Mouse (Mus musculus): ENCODE data around the gene Gm609. TPM values are rescaled to one million over a fixed set of nuclear protein-coding genes. Genes with fewer than 3 reads are reported as not detected.
"Not testable (repeated sequence)": the region's sequence is repeated elsewhere in the genome, so short reads cannot be mapped to it uniquely, and the experiment has no call there.

The Gm609 gene
- polyA plus RNA-seq, 1 experiment from 2014 or later, result 0.59 TPM

- Histone ChIP-seq H3K9ac (replicated peaks; ENCODE audit: low read length) (no peak overlapping the region), H3K36me3 (ENCODE audit: insufficient read depth, low read length) (no peaks in the 10 kb centered on the region), H3K4me1 (ENCODE audit: insufficient read depth, low read length) (no peaks in the 10 kb centered on the region), H3K4me3 (ENCODE audit: low read length) (no peak overlapping the region), H3K4me2 (replicated peaks; ENCODE audit: low read depth, low read length) (no peak overlapping the region), H3K27ac (ENCODE audit: low read length) (no peak overlapping the region), H3K9me3 (ENCODE audit: low read length) (no peaks in the 10 kb centered on the region), H3K27me3 (ENCODE audit: insufficient read depth, low read length) (no peaks in the 10 kb centered on the region)
- 75% methylated on average over 1 of the region's 1 CpGs for WGBS
- ATAC-seq (ENCODE audit: low FRiP score, low TSS enrichment), result peak; percentile 23
Observed at GRCm38 (mm10) chr16:45437230-45437739, 55.5 kb downstream of the Gm609 start.

- no peak for ATAC-seq (ENCODE audit: low FRiP score, low TSS enrichment)
- H3K9me3 ChIP-seq (ENCODE audit: low read length), result no peaks in the 10 kb centered on the region
Observed at GRCm38 (mm10) chr16:45435591-45435990, 57.2 kb downstream of the Gm609 start.

GRCm38 (mm10) chr16:45427651-45428050 is 65.1 kb downstream of the Gm609 start:
- ATAC-seq (ENCODE audit: low FRiP score, low TSS enrichment), result no peak; the same call in 1 of the 2 replicates
- no peaks in the 10 kb centered on the region for H3K4me1 ChIP-seq (ENCODE audit: insufficient read depth, low read length)
- WGBS, result 91% methylated on average over 9 of the region's 9 CpGs

More at GRCm38 (mm10) chr16:45435591-45435990, 57.2 kb downstream of the Gm609 start:
- no peaks in the 10 kb centered on the region for H3K27me3 ChIP-seq (ENCODE audit: insufficient read depth, low read length)
- H3K27ac ChIP-seq (ENCODE audit: low read length), result no peak overlapping the region
- H3K4me2 ChIP-seq (replicated peaks; ENCODE audit: low read depth, low read length), result no peak overlapping the region
- H3K9ac ChIP-seq (replicated peaks; ENCODE audit: low read length), result no peak overlapping the region
- H3K4me1 ChIP-seq (ENCODE audit: insufficient read depth, low read length), result no peaks in the 10 kb centered on the region
- no peaks in the 10 kb centered on the region for H3K36me3 ChIP-seq (ENCODE audit: insufficient read depth, low read length)
- no peak overlapping the region for H3K4me3 ChIP-seq (ENCODE audit: low read length)

GRCm38 (mm10) chr16:45413497-45413896 is 79.3 kb downstream of the Gm609 start:
- Histone ChIP-seq H3K4me1 (ENCODE audit: insufficient read depth, low read length) (no peaks in the 10 kb centered on the region), H3K27me3 (ENCODE audit: insufficient read depth, low read length) (no peaks in the 10 kb centered on the region), H3K9ac (replicated peaks; ENCODE audit: low read length) (no peak overlapping the region), H3K9me3 (ENCODE audit: low read length) (no peaks in the 10 kb centered on the region), H3K36me3 (ENCODE audit: insufficient read depth, low read length) (no peaks in the 10 kb centered on the region), H3K4me2 (replicated peaks; ENCODE audit: low read depth, low read length) (no peak overlapping the region), H3K4me3 (ENCODE audit: low read length) (no peak overlapping the region), H3K27ac (ENCODE audit: low read length) (no peak overlapping the region)
- ATAC-seq (ENCODE audit: low FRiP score, low TSS enrichment), result no peak

More at GRCm38 (mm10) chr16:45427651-45428050, 65.1 kb downstream of the Gm609 start:
- Histone ChIP-seq H3K9ac (replicated peaks; ENCODE audit: low read length) (no peak overlapping the region), H3K4me3 (ENCODE audit: low read length) (no peak overlapping the region), H3K27ac (ENCODE audit: low read length) (no peak overlapping the region), H3K27me3 (ENCODE audit: insufficient read depth, low read length) (no peaks in the 10 kb centered on the region), H3K36me3 (ENCODE audit: insufficient read depth, low read length) (no peaks in the 10 kb centered on the region), H3K9me3 (ENCODE audit: low read length) (no peaks in the 10 kb centered on the region), H3K4me2 (replicated peaks; ENCODE audit: low read depth, low read length) (no peak overlapping the region)

GRCm38 (mm10) chr16:45409064-45409446 is 83.7 kb downstream of the Gm609 start:
- ATAC-seq (ENCODE audit: low FRiP score, low TSS enrichment), result peak; percentile 37; the same call in 1 of the 2 replicates
- H3K27ac ChIP-seq (ENCODE audit: low read length); H3K9me3 ChIP-seq (ENCODE audit: low read length); H3K9ac ChIP-seq (replicated peaks; ENCODE audit: low read length); H3K4me1 ChIP-seq (ENCODE audit: insufficient read depth, low read length); H3K27me3 ChIP-seq (ENCODE audit: insufficient read depth, low read length); H3K36me3 ChIP-seq (ENCODE audit: insufficient read depth, low read length): not testable (repeated sequence)
- 24% methylated on average over 7 of the region's 7 CpGs for WGBS
- peak overlapping the region; percentile 69 for H3K4me3 ChIP-seq (ENCODE audit: low read length)
- peak overlapping the region; percentile 77 for H3K4me2 ChIP-seq (replicated peaks; ENCODE audit: low read depth, low read length)

DNA sequence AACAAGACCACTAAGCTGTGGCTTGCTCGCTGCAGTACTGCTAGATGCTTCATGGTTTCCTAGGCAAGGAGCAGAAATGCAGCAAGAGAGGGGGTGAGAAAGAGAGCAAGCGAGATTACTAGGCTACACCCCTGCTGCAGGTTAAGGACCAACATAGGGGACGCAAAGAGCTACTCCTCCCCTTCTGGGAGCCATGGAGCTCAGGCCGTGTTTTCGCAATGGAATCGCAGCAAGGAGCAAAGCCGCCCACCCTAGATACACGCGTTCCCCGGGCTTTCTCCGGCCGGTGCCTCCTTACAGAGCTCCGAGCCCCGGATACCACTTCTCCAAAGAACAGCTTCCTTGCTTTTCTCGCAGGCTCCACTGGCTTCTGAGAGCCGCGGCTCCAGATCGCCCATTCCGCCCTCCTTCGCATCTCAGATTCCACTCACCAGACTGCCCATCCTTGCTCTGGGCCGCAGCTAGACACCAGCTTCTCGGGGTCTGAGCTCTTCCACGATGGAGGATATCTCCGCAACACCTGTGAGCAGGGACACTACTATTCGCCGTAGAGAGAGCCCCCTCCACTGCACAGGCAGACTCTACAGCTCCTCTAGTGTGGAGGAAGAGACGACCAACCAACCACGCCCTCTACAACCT is 84.2 kb downstream of the Gm609 start, which contains the start of gene Cd200:
Gene Cd200 (minus strand): TSS at position 629 of the 639 bp plus-strand sequence.
- ATAC-seq (ENCODE audit: low FRiP score, low TSS enrichment), result peak; percentile 95
- 1% methylated on average over 28 of the region's 28 CpGs for WGBS

GRCm38 (mm10) chr16:45407645-45408400 is 84.9 kb downstream of the Gm609 start:
- H3K9me3 ChIP-seq (ENCODE audit: low read length), result no peaks in the 10 kb centered on the region
- WGBS, result 34% methylated on average over 9 of the region's 9 CpGs
- H3K4me1 ChIP-seq (ENCODE audit: insufficient read depth, low read length), result no peaks in the 10 kb centered on the region
- H3K27ac ChIP-seq (ENCODE audit: low read length), result peak overlapping the region; percentile 63; the same call in 1 of the 2 replicates
- ATAC-seq (ENCODE audit: low FRiP score, low TSS enrichment), result no peak
- no peaks in the 10 kb centered on the region for H3K36me3 ChIP-seq (ENCODE audit: insufficient read depth, low read length)
- H3K9ac ChIP-seq (replicated peaks; ENCODE audit: low read length), result peak overlapping the region; percentile 78
- H3K4me3 ChIP-seq (ENCODE audit: low read length), result peak overlapping the region; percentile 69
- no peaks in the 10 kb centered on the region; the same call in 1 of the 2 replicates for H3K27me3 ChIP-seq (ENCODE audit: insufficient read depth, low read length)
- peak overlapping the region; percentile 77 for H3K4me2 ChIP-seq (replicated peaks; ENCODE audit: low read depth, low read length)

More for the DNA sequence above, 84.2 kb downstream of the Gm609 start, which contains the start of gene Cd200:
- no peaks in the 10 kb centered on the region; the same call in 1 of the 2 replicates for H3K27me3 ChIP-seq (ENCODE audit: insufficient read depth, low read length)
- peak within 1 kb of the TSS; percentile 77 for H3K4me2 ChIP-seq (replicated peaks; ENCODE audit: low read depth, low read length)
- peak within 1 kb of the TSS; percentile 63; the same call in 1 of the 2 replicates for H3K27ac ChIP-seq (ENCODE audit: low read length)
- H3K4me1 ChIP-seq (ENCODE audit: insufficient read depth, low read length), result no peaks in the 10 kb centered on the region
- peak within 1 kb of the TSS; percentile 69 for H3K4me3 ChIP-seq (ENCODE audit: low read length)
- H3K9ac ChIP-seq (replicated peaks; ENCODE audit: low read length), result peak within 1 kb of the TSS; percentile 78
- no peaks in the 10 kb centered on the region for H3K36me3 ChIP-seq (ENCODE audit: insufficient read depth, low read length)
- H3K9me3 ChIP-seq (ENCODE audit: low read length), result no peaks in the 10 kb centered on the region

DNA sequence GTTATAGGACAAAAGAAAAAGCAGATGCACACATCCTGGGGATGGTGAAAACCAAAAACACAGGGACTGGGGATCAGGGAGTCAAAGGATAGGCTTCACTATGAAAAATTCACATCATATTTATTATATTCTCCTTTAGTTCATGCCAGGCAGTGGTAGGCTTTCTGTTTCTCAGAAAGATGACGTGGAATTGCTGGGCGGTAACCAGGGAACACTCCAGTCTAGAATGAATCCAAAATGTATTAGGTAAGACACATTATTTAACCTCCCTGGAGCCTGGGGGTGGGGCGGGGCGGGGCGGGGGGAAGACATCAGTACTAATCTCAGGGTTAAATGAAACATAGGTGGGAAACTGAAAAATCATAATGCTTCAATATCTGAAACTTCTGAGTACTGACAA is 85.7 kb downstream of the Gm609 start:
- Histone ChIP-seq H3K4me2 (replicated peaks; ENCODE audit: low read depth, low read length) (peak overlapping the region; percentile 77; the same call in 1 of the 2 replicates), H3K36me3 (ENCODE audit: insufficient read depth, low read length) (no peaks in the 10 kb centered on the region), H3K27ac (ENCODE audit: low read length) (no peak overlapping the region), H3K9ac (replicated peaks; ENCODE audit: low read length) (no peak overlapping the region), H3K27me3 (ENCODE audit: insufficient read depth, low read length) (no peaks in the 10 kb centered on the region; the same call in 1 of the 2 replicates), H3K9me3 (ENCODE audit: low read length) (no peaks in the 10 kb centered on the region), H3K4me3 (ENCODE audit: low read length) (no peak overlapping the region), H3K4me1 (ENCODE audit: insufficient read depth, low read length) (no peaks in the 10 kb centered on the region)
- WGBS, result 91% methylated on average over 5 of the region's 5 CpGs
- no peak for ATAC-seq (ENCODE audit: low FRiP score, low TSS enrichment)

GRCm38 (mm10) chr16:45402951-45403350 is 89.8 kb downstream of the Gm609 start:
- 78% methylated on average over 2 of the region's 2 CpGs for WGBS
- H3K4me2 ChIP-seq (replicated peaks; ENCODE audit: low read depth, low read length), result no peak overlapping the region

More at GRCm38 (mm10) chr16:45402951-45403350, 89.8 kb downstream of the Gm609 start:
- Histone ChIP-seq H3K9ac (replicated peaks; ENCODE audit: low read length) (no peak overlapping the region), H3K9me3 (ENCODE audit: low read length) (no peaks in the 10 kb centered on the region), H3K4me1 (ENCODE audit: insufficient read depth, low read length) (no peaks in the 10 kb centered on the region), H3K36me3 (ENCODE audit: insufficient read depth, low read length) (no peaks in the 10 kb centered on the region), H3K27ac (ENCODE audit: low read length) (no peak overlapping the region), H3K27me3 (ENCODE audit: insufficient read depth, low read length) (no peaks in the 10 kb centered on the region; the same call in 1 of the 2 replicates), H3K4me3 (ENCODE audit: low read length) (no peak overlapping the region)
- no peak for ATAC-seq (ENCODE audit: low FRiP score, low TSS enrichment)
